ENCODE assay signal across 9 mouse cellular contexts in the genomic region with DNA sequence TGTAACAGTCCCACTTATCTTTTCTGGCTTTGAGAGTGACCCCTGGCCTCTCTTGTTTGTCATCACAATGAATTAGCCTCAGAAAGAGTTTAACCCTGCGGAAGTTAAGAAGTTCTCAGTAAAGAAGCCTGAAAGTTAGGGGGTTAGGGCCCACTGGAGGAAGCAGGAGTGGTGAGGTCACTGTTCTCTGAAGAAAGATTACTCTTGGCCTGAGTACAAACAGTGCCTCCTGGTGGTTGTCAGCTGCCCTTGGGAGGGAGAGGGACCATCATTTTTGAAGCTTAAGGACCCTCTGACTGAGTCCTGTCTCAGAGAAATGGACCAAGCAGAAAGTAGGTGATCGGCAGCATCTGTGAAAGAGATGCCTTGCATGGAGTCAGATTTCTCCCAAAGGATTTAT.
A peak's percentile ranks its signal among the peaks of the same experiment; 100 is the strongest.
DNase-seq lines count a peak whose midpoint lies in the region; ATAC-seq and TF ChIP-seq lines count a peak whose summit lies in the region.
"Had no signal": no experiment of that assay in that cellular context is flagged by ENCODE, and none has a peak within 500 bp of the region (broad histone marks: within the 10 kb centered on the region; RNA-seq: fewer than 3 reads in every experiment).

No protein-coding gene starts in this region.

- H3K27me3 ChIP-seq in E14TG2a.4 (ENCODE audit: insufficient read depth, low read length), result peaks cover 10% of the 10 kb centered on the region
- H3K27me3 ChIP-seq: neural tube, embryonic 12.5 days had no signal

- DNase-seq in kidney, adult 18-20 months, result peak; percentile 13
- no peak for DNase-seq in kidney, adult 11 months
- peak; percentile 82 for DNase-seq in embryo, embryonic 10.5 days (ENCODE audit: low spot score)
- peak; percentile 57 for DNase-seq in kidney, postnatal 10 days
- DNase-seq in retina, embryonic 14.5 days (ENCODE audit: low spot score), result peak; percentile 81
- no peak for DNase-seq in MN1 (ENCODE audit: low spot score)

- H3K9me3 ChIP-seq in E14TG2a.4 (ENCODE audit: low read length), result no peaks in the 10 kb centered on the region; the same call in 1 of the 2 replicates

- H3K4me1 ChIP-seq in E14TG2a.4 (replicated peaks; ENCODE audit: low read depth, low read length), result no peaks in the 10 kb centered on the region

- H3K36me3 ChIP-seq in E14TG2a.4 (ENCODE audit: insufficient read depth, low read length), result no peaks in the 10 kb centered on the region
- H3K36me3 ChIP-seq: neural tube, embryonic 12.5 days had no signal

- TF ChIP-seq CTCF in E14TG2a.4 (conservative IDR thresholded peaks at IDR 0.05; ENCODE audit: low read length), result peak; percentile 59

- no peak for ATAC-seq in activated CD4-positive, CD25-positive, alpha-beta regulatory T cell, adult 4 months

- no peak overlapping the region for H3K4me3 ChIP-seq in E14TG2a.4 (replicated peaks; ENCODE audit: low read length)
- H3K4me3 ChIP-seq: neural tube, embryonic 12.5 days had no signal

Comparison
In these comparisons a context has a peak if more than half of its experiments do, and no peak if none do; other contexts are left out.
1. DNase-seq: peak in kidney, adult 18-20 months (single experiment), embryo, embryonic 10.5 days (single experiment), kidney, postnatal 10 days (single experiment) and retina, embryonic 14.5 days (single experiment); none in kidney, adult 11 months (single experiment) and MN1 (single experiment).